Mouse (Mus musculus) frontal cortex, postnatal 14 days (tissue): ENCODE data around the gene Adgrg1.

Experiments
- DNase-seq, 2 experiments: peaks; one replicate each; pipeline ENCODE4 v3.0.0; 2022; ENCODE audit warnings: low spot score in 2 of 2

Adgrg1 gene

GRCm38 (mm10) chr8:94974467-94975165, at the start of gene Adgrg1:
Adgrg1 (plus strand) TSS chr8:94974751.
- DNase-seq = no peak

GRCm38 (mm10) chr8:94928227-94928626, 46.3 kb upstream of the Adgrg1 start:
- no peak for DNase-seq

GRCm38 (mm10) chr8:94933918-94934317, 40.6 kb upstream of the Adgrg1 start:
- DNase-seq = no peak

GRCm38 (mm10) chr8:94935172-94935571, 39.4 kb upstream of the Adgrg1 start:
- DNase-seq = no peak

- DNase-seq = peak in 1 of 2 experiments; percentile 60
These were observed 32.0 kb upstream of the Adgrg1 start for GRCm38 (mm10) chr8:94942566-94942965.

- peak; percentile 48 to 74 for DNase-seq
These were observed 29.4 kb upstream of the Adgrg1 start for GRCm38 (mm10) chr8:94945185-94945584.

- no peak for DNase-seq
These were observed 26.1 kb upstream of the Adgrg1 start for GRCm38 (mm10) chr8:94948421-94948820.

GRCm38 (mm10) chr8:94949010-94949409, 25.5 kb upstream of the Adgrg1 start:
- no peak for DNase-seq

GRCm38 (mm10) chr8:94950046-94950445, 24.5 kb upstream of the Adgrg1 start:
- peak; percentile 73 to 76 for DNase-seq

- DNase-seq = no peak
These were observed 24.1 kb upstream of the Adgrg1 start for GRCm38 (mm10) chr8:94950458-94950857.

GRCm38 (mm10) chr8:94952086-94952485, 22.5 kb upstream of the Adgrg1 start:
- DNase-seq = no peak

- DNase-seq = no peak
These were observed 20.8 kb upstream of the Adgrg1 start for GRCm38 (mm10) chr8:94953624-94954367.

- DNase-seq = no peak
These were observed 20.2 kb upstream of the Adgrg1 start for GRCm38 (mm10) chr8:94954368-94954737.

GRCm38 (mm10) chr8:94954921-94955758, 19.4 kb upstream of the Adgrg1 start:
- DNase-seq = peak in 1 of 2 experiments; percentile 33

GRCm38 (mm10) chr8:94956078-94956574, 18.4 kb upstream of the Adgrg1 start:
- DNase-seq = no peak

GRCm38 (mm10) chr8:94962201-94962600, 12.3 kb upstream of the Adgrg1 start:
- no peak for DNase-seq

GRCm38 (mm10) chr8:94964828-94965227, 9.7 kb upstream of the Adgrg1 start:
- DNase-seq = no peak

GRCm38 (mm10) chr8:94966578-94966977, 8.0 kb upstream of the Adgrg1 start:
- DNase-seq = no peak

GRCm38 (mm10) chr8:94967071-94967470, 7.5 kb upstream of the Adgrg1 start:
- no peak for DNase-seq

- DNase-seq = no peak
These were observed 7.0 kb upstream of the Adgrg1 start for GRCm38 (mm10) chr8:94967554-94967953.

- no peak for DNase-seq
These were observed 1.3 kb upstream of the Adgrg1 start for GRCm38 (mm10) chr8:94973270-94973669.

- DNase-seq = no peak
These were observed 765 bp upstream of the Adgrg1 start for GRCm38 (mm10) chr8:94973786-94974185.
